8 mouse cellular contexts compared by ENCODE assay signal in genomic region chr8:95886647-95887577, GRCm38 (mm10). TPM values are rescaled to one million over a fixed set of nuclear protein-coding genes. Genes with fewer than 3 reads are reported as not detected.
DNase-seq lines count a peak whose midpoint lies in the region; ATAC-seq and TF ChIP-seq lines count a peak whose summit lies in the region.

No protein-coding gene starts in this region.

- H3K36me3 ChIP-seq in MEL (ENCODE audit: control insufficient read depth in 1 of 2, insufficient read depth in 2 of 2, low read length in 2 of 2) = peaks cover 0 to 21% of the 10 kb centered on the region in 2 experiments; a peak in 2 of 4 replicates
- no peaks in the 10 kb centered on the region for H3K36me3 ChIP-seq in forebrain, embryonic 15.5 days

- no peak for TF ChIP-seq RAD21 in MEL (IDR thresholded peaks at IDR 0.05; ENCODE audit: low read depth, low read length)

- peak overlapping the region; percentile 85 for H3K4me2 ChIP-seq in forebrain, embryonic 15.5 days (replicated peaks)

- peaks cover 2 to 13% of the 10 kb centered on the region in 2 experiments for H3K4me1 ChIP-seq in MEL (ENCODE audit: control insufficient read depth in 1 of 2, insufficient read depth in 2 of 2, low read length in 2 of 2)
- peaks cover 23% of the 10 kb centered on the region for H3K4me1 ChIP-seq in forebrain, embryonic 15.5 days

- no peaks in the 10 kb centered on the region for H3K27me3 ChIP-seq in MEL (ENCODE audit: control insufficient read depth in 1 of 2, insufficient read depth in 2 of 2, low read length in 2 of 2)
- H3K27me3 ChIP-seq in forebrain, embryonic 15.5 days = no peaks in the 10 kb centered on the region

- TF ChIP-seq POLR2A in MEL (IDR thresholded peaks at IDR 0.05; ENCODE audit: control insufficient read depth in 1 of 2, insufficient read depth in 1 of 2, low read depth in 1 of 2, low read length in 2 of 2, poor library complexity in 1 of 2) = no peak

- no peak for TF ChIP-seq EP300 in MEL (IDR thresholded peaks at IDR 0.05; ENCODE audit: low read depth in 1 of 2, low read length in 2 of 2)

- 0 out of 2 replicates have a peak, but pooled peaks have one; percentile 1 for ATAC-seq in forebrain, embryonic 15.5 days (replicated peaks)

- peak overlapping the region; percentile 65 to 87 for H3K4me3 ChIP-seq in MEL (ENCODE audit: control insufficient read depth in 1 of 2, insufficient read depth in 1 of 2, low read depth in 2 of 2, low read length in 2 of 2)
- peak overlapping the region; percentile 100 for H3K4me3 ChIP-seq in forebrain, embryonic 15.5 days
- peak overlapping the region; percentile 98 for H3K4me3 ChIP-seq in layer of hippocampus, adult 2 months

- no peak for TF ChIP-seq CTCF in MEL (IDR thresholded peaks at IDR 0.05 in 2 of 3, conservative IDR thresholded peaks at IDR 0.05 in 1 of 3; ENCODE audit: control insufficient read depth in 1 of 3, insufficient read depth in 1 of 3, low read depth in 2 of 3, low read length in 3 of 3, poor library complexity in 1 of 3, severe bottlenecking in 1 of 3)
- TF ChIP-seq CTCF in layer of hippocampus, adult 2 months (conservative IDR thresholded peaks at IDR 0.05) = no peak

- peak overlapping the region; percentile 60 for H3K27ac ChIP-seq in MEL (ENCODE audit: control insufficient read depth, low read depth, low read length)
- 0 out of 2 replicates have a peak overlapping the region, but pooled peaks have one; percentile 77 for H3K27ac ChIP-seq in forebrain, embryonic 15.5 days (replicated peaks)
- peak overlapping the region; percentile 96 for H3K27ac ChIP-seq in layer of hippocampus, adult 2 months

- peak; percentile 80 for DNase-seq in MEL (ENCODE audit: low read depth, low spot score)
- DNase-seq in brain, adult 2 months (ENCODE audit: low read depth, low spot score) = peak; percentile 69
- peak; percentile 62 for DNase-seq in heart, postnatal 4 days
- DNase-seq in layer of hippocampus, adult 2 months (ENCODE audit: low spot score in 2 of 2) = peak in 1 of 2 experiments; percentile 31
- DNase-seq in lung, postnatal 10 days = peak; percentile 21
- peak; percentile 35 to 44 for DNase-seq in right cerebral cortex, postnatal 10 days (ENCODE audit: low spot score in 2 of 2)
- no peak for DNase-seq in embryo, embryonic 11 days

- peaks cover 51% of the 10 kb centered on the region for H3K79me2 ChIP-seq in MEL (ENCODE audit: control insufficient read depth, insufficient read depth, low read length, poor library complexity)

- no peaks in the 10 kb centered on the region for H3K9me3 ChIP-seq in MEL (replicated peaks; ENCODE audit: insufficient read depth, low read length)
- no peaks in the 10 kb centered on the region for H3K9me3 ChIP-seq in forebrain, embryonic 15.5 days

- 66% methylated on average over 17 of the region's 17 CpGs for WGBS in forebrain, embryonic 15.5 days

- peak overlapping the region; percentile 84 for H3K9ac ChIP-seq in MEL (ENCODE audit: control insufficient read depth, low read depth, low read length, poor library complexity, severe bottlenecking)
- H3K9ac ChIP-seq in forebrain, embryonic 15.5 days (replicated peaks) = peak overlapping the region; percentile 75

TF ChIP-seq in MEL, 35 proteins besides CTCF, POLR2A, EP300 and RAD21:
- no peak for TF ChIP-seq MYC (IDR thresholded peaks at IDR 0.05; ENCODE audit: low read depth, low read length)
- TF ChIP-seq ZNF384 (IDR thresholded peaks at IDR 0.05; ENCODE audit: low read depth, low read length) = no peak
- TF ChIP-seq MEF2A (IDR thresholded peaks at IDR 0.05; ENCODE audit: extremely low read depth, insufficient replicate concordance, low read depth, low read length, poor library complexity, severe bottlenecking) = no peak
- no peak for TF ChIP-seq POLR2AphosphoS5 (IDR thresholded peaks at IDR 0.05; ENCODE audit: borderline replicate concordance, low read depth, low read length)
- peak; percentile 13; the same call in 1 of the 2 replicates for TF ChIP-seq TBP (IDR thresholded peaks at IDR 0.05; ENCODE audit: low read depth, low read length)
- no peak for TF ChIP-seq ETS1 (IDR thresholded peaks at IDR 0.05; ENCODE audit: low read depth, low read length)
- no peak for TF ChIP-seq NRF1 (IDR thresholded peaks at IDR 0.05; ENCODE audit: insufficient read depth, low read depth, low read length, poor library complexity, severe bottlenecking)
- TF ChIP-seq JUND (IDR thresholded peaks at IDR 0.05; ENCODE audit: low read depth, low read length) = peak; percentile 79; the same call in 1 of the 2 replicates
- no peak for TF ChIP-seq CHD1 (IDR thresholded peaks at IDR 0.05; ENCODE audit: low read depth, low read length)

RNA-seq across cellular contexts. Expression of gene Got2, which starts 1.4 kb away (rescaled TPM):
- total RNA-seq in MEL (2012; rRNA removed) = 179 and 209 TPM in 2 replicates
- polyA plus RNA-seq in MEL (2012; ENCODE audit: insufficient read depth in 1 of 2, insufficient read length in 2 of 2, low read depth in 1 of 2, low replicate concordance in 2 of 2, missing spikeins in 1 of 2) = 100 to 1,000 TPM; 105 to 421 TPM
- polyA plus RNA-seq in forebrain, embryonic 15.5 days (2015; fragmentation: Nextera tagmentation; extraction: Ambion mirVana) = 156 and 160 TPM in 2 replicates
- 100 to 1,000 TPM; 481 to 500 TPM for total RNA-seq in heart, postnatal 4 days (2021)
- 100 to 1,000 TPM; 222 to 232 TPM for total RNA-seq in layer of hippocampus, adult 2 months (2021)

RNA-seq across cellular contexts. Expression of gene Slc38a7, which starts 33.6 kb away (rescaled TPM):
- 2.5 and 3.4 TPM in 2 replicates for total RNA-seq in MEL (2012; rRNA removed)
- 1 to 10 TPM in 1 of 2 experiments, not detected in 1; 6.5 TPM for polyA plus RNA-seq in MEL (2012; ENCODE audit: insufficient read depth in 1 of 2, insufficient read length in 2 of 2, low read depth in 1 of 2, low replicate concordance in 2 of 2, missing spikeins in 1 of 2)
- polyA plus RNA-seq in forebrain, embryonic 15.5 days (2015; fragmentation: Nextera tagmentation; extraction: Ambion mirVana) = 28.5 and 28.9 TPM in 2 replicates
- 1 to 10 TPM; 7.5 to 7.9 TPM for total RNA-seq in heart, postnatal 4 days (2021)
- 10 to 100 TPM; 30.0 to 31.0 TPM for total RNA-seq in layer of hippocampus, adult 2 months (2021)
